Mouse (Mus musculus): ENCODE results near the gene Gramd1b. TPM values are rescaled to one million over a fixed set of nuclear protein-coding genes. Genes with fewer than 3 reads are reported as not detected.

The Gramd1b gene
- total RNA-seq, 2 experiments from 2014 or later = 281 to 297 TPM

- peak; percentile 86 for DNase-seq
Observed at GRCm38 (mm10) chr9:40336701-40337100, 194.5 kb downstream of the Gramd1b start.

- no peak for DNase-seq
Observed at GRCm38 (mm10) chr9:40334617-40335016, 196.6 kb downstream of the Gramd1b start.

DNA sequence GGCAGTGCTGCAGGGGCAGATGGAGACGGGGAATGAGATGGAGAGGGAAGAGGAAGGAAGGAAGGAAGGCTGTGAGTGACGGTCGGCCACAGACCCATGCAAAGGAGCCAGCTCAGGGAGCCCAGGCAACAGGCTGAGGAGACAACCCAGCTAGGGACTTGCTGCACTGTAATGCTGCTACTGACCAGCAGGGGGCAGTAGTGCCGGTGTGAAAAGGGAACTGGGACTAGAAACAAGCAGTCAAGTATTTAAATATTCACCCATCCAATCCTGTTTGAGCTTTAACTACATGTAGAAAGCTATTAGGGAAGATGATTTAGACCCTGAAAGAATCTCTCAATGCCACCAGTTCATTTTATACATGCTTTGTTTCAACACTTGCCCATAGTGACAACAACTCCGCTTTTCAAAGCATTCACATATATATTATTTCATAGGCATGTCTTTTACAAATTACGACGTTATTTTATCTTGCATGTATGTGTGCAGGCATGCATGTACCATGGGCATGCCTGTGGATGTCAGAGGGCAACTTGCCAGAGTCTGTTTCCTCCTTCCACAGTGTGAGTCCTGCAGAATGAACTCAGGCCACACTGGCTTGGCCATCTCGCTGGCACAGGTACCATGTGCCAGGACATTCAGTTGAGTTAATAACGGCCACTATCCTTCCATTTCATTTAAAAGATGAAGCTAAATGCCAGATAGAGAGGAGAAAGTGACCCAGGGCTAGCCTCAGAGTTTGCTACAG is 197.4 kb downstream of the Gramd1b start:
- DNase-seq = peak; percentile 85

- DNase-seq = no peak
Observed at GRCm38 (mm10) chr9:40332731-40333648, 198.2 kb downstream of the Gramd1b start.

DNA sequence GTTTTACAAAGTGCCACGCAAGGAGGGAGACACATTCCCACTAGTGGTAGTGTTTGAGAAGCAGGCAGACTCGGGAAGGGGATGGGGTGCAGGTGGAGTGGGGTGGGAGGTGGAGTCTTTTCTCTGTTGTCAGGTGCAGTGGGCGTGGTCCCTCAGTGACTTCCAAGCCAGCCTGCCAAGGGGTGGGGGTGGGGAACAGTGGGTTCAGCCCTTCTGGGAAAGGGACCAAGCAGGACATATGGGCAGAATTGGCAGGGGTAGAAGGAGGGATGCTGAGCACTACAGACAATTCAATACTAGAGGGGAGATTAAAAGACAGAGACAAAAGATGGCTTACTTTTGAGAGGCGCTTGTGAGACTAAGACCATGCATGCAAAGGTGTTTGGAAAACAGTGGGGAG is 198.9 kb downstream of the Gramd1b start:
- DNase-seq = no peak

- DNase-seq = no peak
Observed at GRCm38 (mm10) chr9:40331411-40332286, 199.5 kb downstream of the Gramd1b start.

GRCm38 (mm10) chr9:40330609-40331382 is 200.4 kb downstream of the Gramd1b start:
- DNase-seq = peak; percentile 96

GRCm38 (mm10) chr9:40326260-40326915 is 204.8 kb downstream of the Gramd1b start:
- DNase-seq = no peak

GRCm38 (mm10) chr9:40324826-40325225 is 206.4 kb downstream of the Gramd1b start:
- no peak for DNase-seq

DNA sequence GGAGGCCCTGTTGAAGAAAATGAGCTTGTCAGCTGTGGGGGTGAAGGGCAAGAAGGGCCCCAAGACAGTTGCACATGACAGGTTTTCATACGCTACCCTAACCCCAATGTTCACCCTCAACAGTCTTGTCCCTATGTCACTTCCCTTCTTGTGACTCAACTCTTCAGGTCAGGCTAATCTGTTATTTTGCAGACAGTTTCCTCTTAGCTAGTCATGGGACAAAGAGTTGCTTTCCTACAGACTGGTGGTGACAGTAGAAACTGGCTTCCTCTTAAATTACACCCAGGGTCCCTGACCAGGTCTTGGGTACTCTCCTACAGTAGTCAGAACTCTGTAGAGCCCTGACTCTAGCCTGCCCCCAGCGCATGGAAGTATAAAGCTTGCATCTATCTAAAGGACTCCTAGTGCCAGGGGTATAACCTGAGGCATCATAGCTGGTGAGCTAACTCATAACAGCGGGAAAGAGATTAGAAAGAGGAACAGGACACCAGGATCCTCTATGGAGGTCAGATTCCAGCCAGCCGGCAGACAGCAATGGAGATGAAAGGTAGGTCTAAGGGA is 206.9 kb downstream of the Gramd1b start:
- DNase-seq = no peak

DNA sequence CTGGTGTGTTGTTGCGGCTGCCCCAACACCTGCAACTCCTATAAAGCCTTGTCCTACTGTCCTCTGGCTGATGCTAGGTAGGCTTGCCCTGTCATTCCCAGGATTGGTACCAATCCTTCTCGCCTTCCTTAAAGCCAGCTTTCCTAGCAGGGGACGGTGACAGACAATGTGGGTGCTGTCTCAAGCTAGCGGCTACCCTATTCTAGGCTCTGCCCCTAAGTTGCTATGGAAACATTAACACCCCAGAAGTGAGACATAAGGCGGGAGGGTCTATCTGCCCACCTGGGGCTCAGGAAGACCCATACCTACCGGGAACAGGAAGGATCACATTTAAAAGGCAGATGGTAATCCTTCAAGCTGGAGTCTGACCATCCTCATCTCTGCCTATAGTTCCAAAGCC is 207.4 kb downstream of the Gramd1b start:
- DNase-seq = no peak

DNA sequence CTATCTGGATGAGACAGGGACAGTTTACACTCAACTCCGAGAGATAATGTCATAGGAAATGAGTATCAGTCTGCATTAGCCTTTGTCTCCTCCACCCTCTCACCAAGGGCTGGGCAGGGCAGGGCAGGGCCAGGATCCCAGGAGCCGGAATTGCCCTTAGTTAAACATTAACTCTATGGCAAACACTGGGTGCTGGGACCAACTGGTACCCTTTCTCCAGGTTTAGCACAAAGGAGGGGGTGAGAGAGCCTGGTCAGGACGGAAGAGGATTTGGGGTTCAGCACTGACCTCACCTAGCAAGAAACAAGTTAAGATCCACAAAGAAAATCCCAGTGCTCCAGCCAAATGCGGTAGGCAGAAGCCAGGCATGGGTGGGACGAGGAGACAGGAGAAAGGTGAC is 208.0 kb downstream of the Gramd1b start:
- no peak for DNase-seq

GRCm38 (mm10) chr9:40322372-40322771 is 208.8 kb downstream of the Gramd1b start:
- DNase-seq = no peak

GRCm38 (mm10) chr9:40321668-40322003 is 209.5 kb downstream of the Gramd1b start:
- no peak for DNase-seq

GRCm38 (mm10) chr9:40320879-40321667 is 210.1 kb downstream of the Gramd1b start:
- peak; percentile 89 for DNase-seq

GRCm38 (mm10) chr9:40320405-40320804 is 210.8 kb downstream of the Gramd1b start:
- no peak for DNase-seq

DNA sequence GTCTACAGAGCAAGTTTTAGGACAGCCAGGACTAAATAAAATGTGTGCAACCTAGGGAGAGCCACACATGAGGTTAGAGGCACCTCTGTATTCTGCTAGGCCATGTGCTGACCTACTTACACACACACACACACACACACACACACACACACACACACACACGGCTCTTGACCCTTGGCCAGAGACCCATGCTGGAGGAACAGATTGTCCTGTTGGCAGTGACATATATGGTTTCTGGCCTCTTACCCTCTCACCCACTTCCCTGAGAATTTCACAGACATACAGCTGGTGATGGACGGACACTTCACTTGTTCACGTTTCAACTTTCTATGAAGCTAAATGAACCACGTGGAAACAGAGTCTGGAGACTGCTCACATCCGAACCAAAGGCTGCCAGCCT is 212.4 kb downstream of the Gramd1b start:
- peak; percentile 56 for DNase-seq

DNA sequence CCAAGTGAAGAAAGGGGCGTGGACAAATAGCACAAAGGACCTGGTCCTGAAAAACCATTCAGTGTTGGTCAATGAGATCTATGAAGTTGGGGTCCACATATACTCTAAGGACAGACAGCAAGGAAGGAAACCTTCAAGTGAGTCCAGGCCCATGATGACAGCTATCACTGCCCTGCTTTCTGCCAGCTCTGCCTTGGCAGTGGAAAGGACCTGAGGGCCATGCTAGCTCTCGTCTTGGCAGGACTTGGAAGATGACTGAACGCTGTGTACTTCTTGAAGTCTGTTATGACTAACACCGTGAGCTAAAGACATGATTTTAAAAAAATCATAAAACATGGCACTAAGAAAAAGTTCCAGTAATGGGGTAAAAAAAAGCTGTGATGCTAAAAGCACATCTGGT is 213.4 kb downstream of the Gramd1b start:
- DNase-seq = no peak

- DNase-seq = peak; percentile 61
Observed at GRCm38 (mm10) chr9:40316865-40317660, 214.1 kb downstream of the Gramd1b start.
